Mouse (Mus musculus): ENCODE results near the gene Wdr54. TPM values are rescaled to one million over a fixed set of nuclear protein-coding genes. Genes with fewer than 3 reads are reported as not detected.
A peak's percentile ranks its signal among the peaks of the same experiment; 100 is the strongest.
"Not testable (repeated sequence)": the region's sequence is repeated elsewhere in the genome, so short reads cannot be mapped to it uniquely, and the experiment has no call there.

The Wdr54 gene
- total RNA-seq, 2 experiments from 2014 or later: 24.2 to 25.3 TPM

GRCm38 (mm10) chr6:83159456-83159855 lies 3.3 kb upstream of the Wdr54 start:
- not testable (repeated sequence) for DNase-seq

- DNase-seq: no peak
Measured at GRCm38 (mm10) chr6:83155552-83156238, 502 bp downstream of the Wdr54 start.

GRCm38 (mm10) chr6:83153485-83153884 lies 2.7 kb downstream of the Wdr54 start:
- no peak for DNase-seq

GRCm38 (mm10) chr6:83153038-83153437 lies 3.2 kb downstream of the Wdr54 start:
- no peak for DNase-seq

- DNase-seq: no peak
Measured at GRCm38 (mm10) chr6:83151721-83152120, 4.5 kb downstream of the Wdr54 start.

- no peak for DNase-seq
Measured at GRCm38 (mm10) chr6:83147280-83147679, 8.9 kb downstream of the Wdr54 start.

- peak in 1 of 2 experiments; percentile 9 for DNase-seq
Measured at GRCm38 (mm10) chr6:83145805-83146204, 10.4 kb downstream of the Wdr54 start.

- DNase-seq: peak in 1 of 2 experiments; percentile 7
Measured at GRCm38 (mm10) chr6:83145209-83145608, 11.0 kb downstream of the Wdr54 start.

- peak in 1 of 2 experiments; percentile 37 for DNase-seq
Measured at GRCm38 (mm10) chr6:83142886-83143285, 13.3 kb downstream of the Wdr54 start.

- DNase-seq: peak; percentile 65 to 70
Measured at GRCm38 (mm10) chr6:83142211-83142731, 13.9 kb downstream of the Wdr54 start.

GRCm38 (mm10) chr6:83141636-83142035 lies 14.6 kb downstream of the Wdr54 start:
- DNase-seq: no peak

- DNase-seq: peak in 1 of 2 experiments; percentile 4
Measured at GRCm38 (mm10) chr6:83140044-83140443, 16.2 kb downstream of the Wdr54 start.

- no peak for DNase-seq
Measured at GRCm38 (mm10) chr6:83138056-83138455, 18.1 kb downstream of the Wdr54 start.

GRCm38 (mm10) chr6:83137576-83137950 lies 18.6 kb downstream of the Wdr54 start:
- DNase-seq: peak; percentile 79 to 81

GRCm38 (mm10) chr6:83136881-83137575 lies 19.2 kb downstream of the Wdr54 start:
- peak in 1 of 2 experiments; percentile 56 for DNase-seq

- no peak for DNase-seq
Measured at GRCm38 (mm10) chr6:83136291-83136880, 19.8 kb downstream of the Wdr54 start.

GRCm38 (mm10) chr6:83135571-83136161 lies 20.5 kb downstream of the Wdr54 start:
- DNase-seq: no peak

GRCm38 (mm10) chr6:83134951-83135513 lies 21.2 kb downstream of the Wdr54 start, which contains the start of gene Rtkn:
Gene Rtkn, plus strand, starts transcription at chr6:83135463.
- peak in 1 of 2 experiments; percentile 2 for DNase-seq

GRCm38 (mm10) chr6:83134226-83134625 lies 22.0 kb downstream of the Wdr54 start:
- no peak for DNase-seq

GRCm38 (mm10) chr6:83132176-83132919 lies 23.8 kb downstream of the Wdr54 start:
- no peak for DNase-seq

GRCm38 (mm10) chr6:83131469-83132034 lies 24.6 kb downstream of the Wdr54 start:
- no peak for DNase-seq

Data from layer of hippocampus, postnatal 36 days (tissue).